Mouse (Mus musculus) ES-Bruce4 (cell line): ENCODE data around the gene Frmd5.

ENCODE experiments used
- EP300 ChIP-seq: IDR thresholded peaks from 2 replicates; pipeline ENCODE4 v1.6.1; 2011; ENCODE audit warnings: low read depth, low read length; ENCODE audit not compliant: insufficient read depth
- POLR2A ChIP-seq: IDR thresholded peaks from one replicate; pipeline ENCODE4 v1.8.1; 2011; ENCODE audit warnings: low read length; ENCODE audit not compliant: insufficient read depth

- TF ChIP-seq EP300 (no peak), POLR2A (no peak)
Measured at GRCm38 (mm10) chr2:121570999-121571655, 235.8 kb downstream of the Frmd5 start.
